Mouse (Mus musculus): Measurements from ENCODE around the gene Fuca1. TPM values are rescaled to one million over a fixed set of nuclear protein-coding genes. Genes with fewer than 3 reads are reported as not detected.
A peak's percentile ranks its signal among the peaks of the same experiment; 100 is the strongest.

Fuca1 gene
- total and polyA plus RNA-seq, 3 experiments: 25.3 to 34.6 (median 30.4) TPM

- intact Hi-C loops (cut with DNase I): loop anchor here (5.0 kb wide), 2 partner anchors 62 to 172 kb away; no protein-coding TSS in a partner anchor
- no peak for DNase-seq
- no peak overlapping the region for H3K4me3 ChIP-seq
- TF ChIP-seq CTCF (IDR thresholded peaks at IDR 0.05) (no peak), POLR2A (IDR thresholded peaks at IDR 0.05; ENCODE audit: insufficient read depth, low read depth, low read length) (no peak), EP300 (IDR thresholded peaks at IDR 0.05; ENCODE audit: insufficient read depth, low read depth, low read length) (no peak)
- no peak overlapping the region for H3K27ac ChIP-seq
- H3K27me3 ChIP-seq (ENCODE audit: control insufficient read depth, insufficient read depth, low read length): no peaks in the 10 kb centered on the region
- no peaks in the 10 kb centered on the region for H3K79me2 ChIP-seq (replicated peaks; ENCODE audit: control insufficient read depth, insufficient read depth, low read length)
- H3K9ac ChIP-seq (ENCODE audit: low read depth, low read length): no peak overlapping the region
- 82% methylated on average over 6 of the region's 6 CpGs for WGBS
- peaks cover 19% of the 10 kb centered on the region for H3K4me1 ChIP-seq (ENCODE audit: control insufficient read depth, insufficient read depth, low read length)
- H3K36me3 ChIP-seq (ENCODE audit: control insufficient read depth, insufficient read depth, low read length): peaks cover 14% of the 10 kb centered on the region
Measured at GRCm38 (mm10) chr4:135879021-135879420, 41.5 kb upstream of the Fuca1 start.

- Histone ChIP-seq H3K79me2 (replicated peaks; ENCODE audit: control insufficient read depth, insufficient read depth, low read length) (no peaks in the 10 kb centered on the region), H3K27ac (no peak overlapping the region), H3K36me3 (ENCODE audit: control insufficient read depth, insufficient read depth, low read length) (peaks cover 8% of the 10 kb centered on the region; the same call in 1 of the 2 replicates), H3K27me3 (ENCODE audit: control insufficient read depth, insufficient read depth, low read length) (no peaks in the 10 kb centered on the region), H3K4me1 (ENCODE audit: control insufficient read depth, insufficient read depth, low read length) (peaks cover 15% of the 10 kb centered on the region), H3K4me3 (no peak overlapping the region), H3K9ac (ENCODE audit: low read depth, low read length) (no peak overlapping the region)
- intact Hi-C loops (cut with DNase I): no loop called here
- 96% methylated on average over 6 of the region's 6 CpGs for WGBS
- DNase-seq: no peak
- no peak for TF ChIP-seq CTCF (IDR thresholded peaks at IDR 0.05)
- no peak for TF ChIP-seq POLR2A (IDR thresholded peaks at IDR 0.05; ENCODE audit: insufficient read depth, low read depth, low read length)
- no peak for TF ChIP-seq EP300 (IDR thresholded peaks at IDR 0.05; ENCODE audit: insufficient read depth, low read depth, low read length)
Measured at GRCm38 (mm10) chr4:135880018-135880417, 40.5 kb upstream of the Fuca1 start.

- no peak for DNase-seq
- Histone ChIP-seq H3K4me1 (ENCODE audit: control insufficient read depth, insufficient read depth, low read length) (peaks cover 11% of the 10 kb centered on the region), H3K36me3 (ENCODE audit: control insufficient read depth, insufficient read depth, low read length) (peaks cover 5% of the 10 kb centered on the region; the same call in 1 of the 2 replicates), H3K4me3 (no peak overlapping the region), H3K27ac (no peak overlapping the region), H3K9ac (ENCODE audit: low read depth, low read length) (no peak overlapping the region), H3K27me3 (ENCODE audit: control insufficient read depth, insufficient read depth, low read length) (no peaks in the 10 kb centered on the region), H3K79me2 (replicated peaks; ENCODE audit: control insufficient read depth, insufficient read depth, low read length) (no peaks in the 10 kb centered on the region)
- 94% methylated on average over 10 of the region's 10 CpGs for WGBS
- intact Hi-C loops (cut with DNase I): no loop called here
- TF ChIP-seq POLR2A (IDR thresholded peaks at IDR 0.05; ENCODE audit: insufficient read depth, low read depth, low read length) (no peak), EP300 (IDR thresholded peaks at IDR 0.05; ENCODE audit: insufficient read depth, low read depth, low read length) (no peak), CTCF (IDR thresholded peaks at IDR 0.05) (no peak)
Measured at GRCm38 (mm10) chr4:135880576-135880975, 40.0 kb upstream of the Fuca1 start.

GRCm38 (mm10) chr4:135882023-135882422 is 38.5 kb upstream of the Fuca1 start:
- no peak overlapping the region for H3K9ac ChIP-seq (ENCODE audit: low read depth, low read length)
- H3K36me3 ChIP-seq (ENCODE audit: control insufficient read depth, insufficient read depth, low read length): no peaks in the 10 kb centered on the region
- no peaks in the 10 kb centered on the region for H3K79me2 ChIP-seq (replicated peaks; ENCODE audit: control insufficient read depth, insufficient read depth, low read length)
- H3K27ac ChIP-seq: no peak overlapping the region
- H3K4me3 ChIP-seq: no peak overlapping the region
- peaks cover 3% of the 10 kb centered on the region for H3K4me1 ChIP-seq (ENCODE audit: control insufficient read depth, insufficient read depth, low read length)
- WGBS: 79% methylated on average over 6 of the region's 6 CpGs
- TF ChIP-seq EP300 (IDR thresholded peaks at IDR 0.05; ENCODE audit: insufficient read depth, low read depth, low read length) (no peak), POLR2A (IDR thresholded peaks at IDR 0.05; ENCODE audit: insufficient read depth, low read depth, low read length) (no peak), CTCF (IDR thresholded peaks at IDR 0.05) (no peak)
- intact Hi-C loops (cut with DNase I): no loop called here
- no peak for DNase-seq
- no peaks in the 10 kb centered on the region for H3K27me3 ChIP-seq (ENCODE audit: control insufficient read depth, insufficient read depth, low read length)

- H3K4me1 ChIP-seq (ENCODE audit: control insufficient read depth, insufficient read depth, low read length): peaks cover 2% of the 10 kb centered on the region; the same call in 1 of the 2 replicates
- H3K27me3 ChIP-seq (ENCODE audit: control insufficient read depth, insufficient read depth, low read length): no peaks in the 10 kb centered on the region
- no peak for DNase-seq
- H3K36me3 ChIP-seq (ENCODE audit: control insufficient read depth, insufficient read depth, low read length): no peaks in the 10 kb centered on the region
- H3K9ac ChIP-seq (ENCODE audit: low read depth, low read length): no peak overlapping the region
- H3K79me2 ChIP-seq (replicated peaks; ENCODE audit: control insufficient read depth, insufficient read depth, low read length): no peaks in the 10 kb centered on the region
- H3K27ac ChIP-seq: peak overlapping the region; percentile 11; the same call in 1 of the 2 replicates
- intact Hi-C loops (cut with DNase I): no loop called here
- 35% methylated on average over 10 of the region's 10 CpGs for WGBS
- no peak overlapping the region for H3K4me3 ChIP-seq
- TF ChIP-seq CTCF (IDR thresholded peaks at IDR 0.05) (no peak), POLR2A (IDR thresholded peaks at IDR 0.05; ENCODE audit: insufficient read depth, low read depth, low read length) (no peak), EP300 (IDR thresholded peaks at IDR 0.05; ENCODE audit: insufficient read depth, low read depth, low read length) (no peak)
Measured at GRCm38 (mm10) chr4:135883401-135883851, 37.1 kb upstream of the Fuca1 start.

GRCm38 (mm10) chr4:135883881-135884516 is 36.5 kb upstream of the Fuca1 start:
- Histone ChIP-seq H3K9ac (ENCODE audit: low read depth, low read length) (no peak overlapping the region), H3K79me2 (replicated peaks; ENCODE audit: control insufficient read depth, insufficient read depth, low read length) (no peaks in the 10 kb centered on the region), H3K4me1 (ENCODE audit: control insufficient read depth, insufficient read depth, low read length) (peaks cover 2% of the 10 kb centered on the region; the same call in 1 of the 2 replicates), H3K36me3 (ENCODE audit: control insufficient read depth, insufficient read depth, low read length) (no peaks in the 10 kb centered on the region), H3K27me3 (ENCODE audit: control insufficient read depth, insufficient read depth, low read length) (no peaks in the 10 kb centered on the region), H3K27ac (no peak overlapping the region; the same call in 1 of the 2 replicates), H3K4me3 (no peak overlapping the region)
- DNase-seq: no peak
- intact Hi-C loops (cut with DNase I): no loop called here
- TF ChIP-seq CTCF (IDR thresholded peaks at IDR 0.05) (no peak), EP300 (IDR thresholded peaks at IDR 0.05; ENCODE audit: insufficient read depth, low read depth, low read length) (no peak), POLR2A (IDR thresholded peaks at IDR 0.05; ENCODE audit: insufficient read depth, low read depth, low read length) (no peak)
- WGBS: 70% methylated on average over 7 of the region's 7 CpGs
